Mouse (Mus musculus): ENCODE data around the gene Tex52. TPM values are rescaled to one million over a fixed set of nuclear protein-coding genes. Genes with fewer than 3 reads are reported as not detected.

Tex52 gene
- total and polyA plus RNA-seq, 2 experiments from 2014 or later, result 0.20 to 1.4 TPM

DNA sequence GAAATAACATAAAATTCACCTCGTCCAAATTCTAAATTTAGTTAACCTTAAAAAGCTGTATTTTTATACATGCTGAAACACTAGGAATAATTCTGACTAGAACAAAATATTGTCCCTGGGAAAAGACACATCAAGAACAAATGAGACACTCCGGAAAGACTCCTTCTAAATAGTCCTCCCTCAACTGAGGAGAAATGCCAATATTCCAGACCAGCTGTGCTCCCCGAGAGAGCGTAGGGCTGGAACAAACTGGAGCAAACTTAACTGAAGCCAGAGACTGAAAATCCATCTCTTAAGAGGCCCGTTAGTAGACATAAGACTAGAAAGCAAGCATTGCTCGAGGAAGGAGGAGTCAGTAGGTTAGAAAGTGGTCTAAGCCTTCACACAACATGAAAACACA lies 28.5 kb upstream of the Tex52 start:
- no peak for TF ChIP-seq CTCF (IDR thresholded peaks at IDR 0.05; ENCODE audit: low read depth)
- WGBS, result 78% methylated on average over 6 of the region's 6 CpGs
- no peak for DNase-seq (ENCODE audit: low spot score)

DNA sequence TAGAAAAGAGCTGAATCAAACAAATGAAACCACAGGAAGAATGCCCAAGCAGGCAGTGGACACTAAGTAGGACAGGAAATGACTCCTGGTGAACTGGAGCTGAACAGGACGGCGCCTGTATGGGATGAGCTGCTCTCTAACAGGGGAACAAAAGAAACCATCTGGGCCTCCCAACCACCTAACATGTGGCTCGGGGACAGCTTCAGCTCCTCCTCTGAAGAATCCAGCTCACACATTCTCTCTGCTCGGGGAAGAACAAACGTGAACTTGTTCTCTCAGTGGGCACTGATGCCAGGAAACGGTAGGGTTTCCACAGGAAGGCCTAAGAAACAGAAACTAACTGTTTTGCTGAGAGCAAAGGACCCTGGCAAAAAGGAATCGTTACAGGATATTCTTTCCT lies 25.5 kb upstream of the Tex52 start:
- no peak overlapping the region for H3K4me2 ChIP-seq (ENCODE audit: low read depth, low read length)
- no peaks in the 10 kb centered on the region for H3K27me3 ChIP-seq (ENCODE audit: insufficient read depth, low read length)
- ATAC-seq (peak; percentile 92), DNase-seq (ENCODE audit: low spot score) (peak; percentile 73)
- H3K9ac ChIP-seq (replicated peaks; ENCODE audit: low read length), result no peak overlapping the region
- no peaks in the 10 kb centered on the region for H3K9me3 ChIP-seq (ENCODE audit: low read length)
- WGBS, result 24% methylated on average over 7 of the region's 7 CpGs
- 0 out of 2 replicates have a peak, but pooled peaks cover 4% of the 10 kb centered on the region for H3K4me1 ChIP-seq (ENCODE audit: insufficient read depth, low read length)
- TF ChIP-seq CTCF (IDR thresholded peaks at IDR 0.05; ENCODE audit: low read depth), result no peak
- H3K4me3 ChIP-seq (ENCODE audit: low read length), result no peak overlapping the region
- no peaks in the 10 kb centered on the region for H3K36me3 ChIP-seq (ENCODE audit: insufficient read depth, low read length)
- H3K27ac ChIP-seq, result peak overlapping the region; percentile 74

More for the DNA sequence above, 28.5 kb upstream of the Tex52 start:
- H3K9me3 ChIP-seq (ENCODE audit: low read length), result no peaks in the 10 kb centered on the region
- 0 out of 2 replicates have a peak overlapping the region, but pooled peaks have one; percentile 11 for H3K27ac ChIP-seq
- peaks cover 8% of the 10 kb centered on the region; the same call in 1 of the 2 replicates for H3K36me3 ChIP-seq (ENCODE audit: insufficient read depth, low read length)
- ATAC-seq, result no peak
- H3K4me3 ChIP-seq (ENCODE audit: low read length), result no peak overlapping the region
- H3K27me3 ChIP-seq (ENCODE audit: insufficient read depth, low read length), result no peaks in the 10 kb centered on the region
- peaks cover 3% of the 10 kb centered on the region; the same call in 1 of the 2 replicates for H3K4me1 ChIP-seq (ENCODE audit: insufficient read depth, low read length)
- H3K4me2 ChIP-seq (ENCODE audit: low read depth, low read length), result no peak overlapping the region
- no peak overlapping the region for H3K9ac ChIP-seq (replicated peaks; ENCODE audit: low read length)

DNA sequence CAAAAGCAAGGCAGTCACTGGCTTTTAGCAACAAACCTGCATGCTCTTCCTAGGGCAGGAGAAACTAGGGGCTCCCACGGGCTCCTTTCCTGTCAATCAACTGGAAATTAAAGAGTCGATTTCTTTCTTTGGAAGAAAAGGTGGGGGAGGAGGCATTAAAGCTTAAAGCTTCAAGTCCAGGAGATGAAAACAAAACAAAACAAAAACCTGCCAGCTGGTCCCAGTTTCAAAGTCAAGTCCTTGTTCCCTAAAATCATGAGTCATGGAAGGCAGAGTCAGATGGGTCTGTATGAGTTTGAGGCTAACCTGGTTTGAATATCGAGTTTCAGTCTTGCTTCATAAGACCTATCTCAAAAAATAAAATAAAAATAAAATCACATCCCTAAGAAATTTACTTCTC lies 21.1 kb upstream of the Tex52 start:
- H3K27me3 ChIP-seq (ENCODE audit: insufficient read depth, low read length), result no peaks in the 10 kb centered on the region
- H3K36me3 ChIP-seq (ENCODE audit: insufficient read depth, low read length), result peaks cover 4% of the 10 kb centered on the region; the same call in 1 of the 2 replicates
- peak overlapping the region; percentile 62 for H3K4me2 ChIP-seq (ENCODE audit: low read depth, low read length)
- H3K4me3 ChIP-seq (ENCODE audit: low read length), result 0 out of 2 replicates have a peak overlapping the region, but pooled peaks have one; percentile 75
- H3K4me1 ChIP-seq (ENCODE audit: insufficient read depth, low read length), result 0 out of 2 replicates have a peak, but pooled peaks cover 4% of the 10 kb centered on the region
- ATAC-seq (no peak), DNase-seq (ENCODE audit: low spot score) (no peak)
- H3K9ac ChIP-seq (replicated peaks; ENCODE audit: low read length), result peak overlapping the region; percentile 83; the same call in 1 of the 2 replicates
- TF ChIP-seq CTCF (IDR thresholded peaks at IDR 0.05; ENCODE audit: low read depth), result no peak
- 37% methylated on average over 3 of the region's 3 CpGs for WGBS
- no peak overlapping the region for H3K27ac ChIP-seq
- no peaks in the 10 kb centered on the region for H3K9me3 ChIP-seq (ENCODE audit: low read length)

DNA sequence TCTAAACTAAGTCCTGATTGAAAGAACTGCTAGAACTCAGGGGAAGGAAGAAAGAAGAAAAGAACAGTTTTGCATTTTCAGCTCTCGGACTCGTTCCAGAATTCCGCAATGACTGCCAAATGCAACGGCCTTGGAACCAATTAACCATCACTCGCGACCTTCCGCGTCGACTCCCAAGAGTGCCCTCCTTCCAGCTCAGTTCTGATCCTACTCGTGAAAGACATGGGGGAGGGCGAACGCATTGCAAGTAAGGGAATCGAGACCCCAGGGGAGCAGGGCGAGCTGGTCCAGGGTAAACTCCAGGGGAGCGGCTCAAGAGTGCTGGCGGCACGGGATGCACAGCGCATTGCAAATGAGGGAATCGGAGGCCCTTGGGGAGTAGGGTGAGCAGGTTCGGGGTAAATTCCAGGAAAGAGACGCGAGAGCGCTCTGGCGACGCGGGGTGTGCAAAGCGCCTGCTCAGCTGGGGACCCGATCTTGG lies 20.0 kb upstream of the Tex52 start:
- Histone ChIP-seq H3K27me3 (ENCODE audit: insufficient read depth, low read length) (no peaks in the 10 kb centered on the region), H3K9ac (replicated peaks; ENCODE audit: low read length) (peak overlapping the region; percentile 83), H3K4me3 (ENCODE audit: low read length) (peak overlapping the region; percentile 75), H3K4me2 (ENCODE audit: low read depth, low read length) (peak overlapping the region; percentile 62), H3K4me1 (ENCODE audit: insufficient read depth, low read length) (0 out of 2 replicates have a peak, but pooled peaks cover 4% of the 10 kb centered on the region), H3K36me3 (ENCODE audit: insufficient read depth, low read length) (peaks cover 4% of the 10 kb centered on the region; the same call in 1 of the 2 replicates), H3K27ac (peak overlapping the region; percentile 95), H3K9me3 (ENCODE audit: low read length) (no peaks in the 10 kb centered on the region)
- DNase-seq (ENCODE audit: low spot score) (peak; percentile 75), ATAC-seq (peak; percentile 84)
- WGBS, result under 1% methylated on average over 27 of the region's 28 CpGs
- no peak; the same call in 1 of the 2 replicates for TF ChIP-seq CTCF (IDR thresholded peaks at IDR 0.05; ENCODE audit: low read depth)

DNA sequence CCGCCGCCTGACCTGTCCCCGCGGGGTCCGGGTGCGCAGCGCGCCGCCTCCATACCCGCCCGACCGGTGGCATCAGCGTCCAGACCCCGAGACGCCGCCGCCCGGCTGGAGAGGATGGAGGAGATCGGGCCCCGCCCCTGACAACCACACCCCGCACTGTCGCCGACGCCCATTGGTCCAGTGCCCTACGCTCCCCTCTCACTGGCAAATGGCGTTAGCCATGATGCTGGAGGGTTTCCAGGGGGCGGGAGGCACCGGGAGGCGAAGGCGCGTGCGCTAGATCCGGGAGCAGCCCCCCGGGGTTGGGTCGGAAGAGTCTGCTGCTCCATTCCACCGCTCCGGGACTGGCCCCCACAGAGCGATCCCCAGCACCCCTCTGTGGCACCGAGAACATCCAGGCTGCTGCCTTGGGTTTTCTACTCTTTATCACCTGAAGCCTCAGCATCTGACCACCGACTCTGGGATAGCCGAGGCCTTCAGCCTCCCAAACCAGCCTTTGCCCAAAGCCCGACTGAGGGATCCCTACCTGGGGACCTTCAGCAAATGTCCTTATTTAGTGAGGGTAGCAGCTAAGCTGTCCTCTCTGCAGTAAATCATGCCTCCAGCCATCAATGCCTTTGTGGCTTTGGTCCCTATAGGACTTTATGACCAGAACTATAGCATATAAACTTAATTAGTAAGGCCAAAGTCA lies 19.4 kb upstream of the Tex52 start, which contains the start of gene Tulp3:
TSS of gene Tulp3 (minus strand) at position 126 of the 691 bp plus-strand sequence.
- WGBS, result under 1% methylated on average over 39 of the region's 42 CpGs
- Histone ChIP-seq H3K4me1 (ENCODE audit: insufficient read depth, low read length) (0 out of 2 replicates have a peak, but pooled peaks cover 4% of the 10 kb centered on the region), H3K9me3 (ENCODE audit: low read length) (no peaks in the 10 kb centered on the region), H3K4me3 (ENCODE audit: low read length) (peak within 1 kb of the TSS; percentile 75), H3K9ac (replicated peaks; ENCODE audit: low read length) (peak within 1 kb of the TSS; percentile 83), H3K36me3 (ENCODE audit: insufficient read depth, low read length) (peaks cover 4% of the 10 kb centered on the region; the same call in 1 of the 2 replicates), H3K27ac (peak within 1 kb of the TSS; percentile 95), H3K4me2 (ENCODE audit: low read depth, low read length) (peak within 1 kb of the TSS; percentile 62), H3K27me3 (ENCODE audit: insufficient read depth, low read length) (no peaks in the 10 kb centered on the region)
- ATAC-seq (peak; percentile 98), DNase-seq (ENCODE audit: low spot score) (peak; percentile 99)
- no peak for TF ChIP-seq CTCF (IDR thresholded peaks at IDR 0.05; ENCODE audit: low read depth)

DNA sequence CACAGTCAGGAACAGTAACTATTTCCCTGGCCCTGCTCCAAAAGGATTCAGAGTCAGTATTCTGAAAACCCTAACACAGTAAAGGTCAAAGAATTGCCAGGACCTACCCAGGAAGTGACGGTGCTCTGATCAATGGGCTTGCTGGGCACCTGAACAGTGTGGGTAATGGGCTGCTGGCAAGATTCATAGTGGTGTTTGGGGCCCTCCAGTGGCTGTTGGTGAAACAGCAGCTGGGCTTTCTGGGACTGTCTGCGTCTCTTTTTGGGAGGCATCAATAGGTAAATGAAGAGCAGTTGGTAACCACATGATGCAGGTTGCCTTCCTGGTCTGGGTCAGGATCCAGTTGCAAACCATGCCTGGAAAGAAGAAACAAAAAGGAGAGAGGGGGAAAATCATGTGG lies 16.3 kb upstream of the Tex52 start:
- peaks cover 4% of the 10 kb centered on the region; the same call in 1 of the 2 replicates for H3K36me3 ChIP-seq (ENCODE audit: insufficient read depth, low read length)
- H3K9ac ChIP-seq (replicated peaks; ENCODE audit: low read length), result no peak overlapping the region
- no peak overlapping the region for H3K27ac ChIP-seq
- H3K9me3 ChIP-seq (ENCODE audit: low read length), result no peaks in the 10 kb centered on the region
- no peak overlapping the region for H3K4me3 ChIP-seq (ENCODE audit: low read length)
- ATAC-seq, result no peak
- H3K4me2 ChIP-seq (ENCODE audit: low read depth, low read length), result no peak overlapping the region
- peak; percentile 83 for DNase-seq (ENCODE audit: low spot score)
- H3K4me1 ChIP-seq (ENCODE audit: insufficient read depth, low read length), result 0 out of 2 replicates have a peak, but pooled peaks cover 2% of the 10 kb centered on the region
- TF ChIP-seq CTCF (IDR thresholded peaks at IDR 0.05; ENCODE audit: low read depth), result peak; percentile 95
- H3K27me3 ChIP-seq (ENCODE audit: insufficient read depth, low read length), result no peaks in the 10 kb centered on the region
- 6% methylated on average over 2 of the region's 2 CpGs for WGBS
